Mouse (Mus musculus) induced T-regulatory cell, adult 2 months (primary cell): ENCODE measurements at regions not wholly inside any gene's neighbourhood (a gene's known extent, or its start where the extent isn't known, plus 50 kb on each side); places are given as distances from the start of the nearest gene placed in this dataset.
A peak's percentile ranks its signal among the peaks of the same experiment; 100 is the strongest.
"Not testable (repeated sequence)": the region's sequence is repeated elsewhere in the genome, so short reads cannot be mapped to it uniquely, and the experiment has no call there.

ENCODE experiments used
- DNase-seq: peaks from one replicate; pipeline ENCODE4 v3.0.0-alpha.2; 2012; ENCODE audit warnings: low read depth

DNA sequence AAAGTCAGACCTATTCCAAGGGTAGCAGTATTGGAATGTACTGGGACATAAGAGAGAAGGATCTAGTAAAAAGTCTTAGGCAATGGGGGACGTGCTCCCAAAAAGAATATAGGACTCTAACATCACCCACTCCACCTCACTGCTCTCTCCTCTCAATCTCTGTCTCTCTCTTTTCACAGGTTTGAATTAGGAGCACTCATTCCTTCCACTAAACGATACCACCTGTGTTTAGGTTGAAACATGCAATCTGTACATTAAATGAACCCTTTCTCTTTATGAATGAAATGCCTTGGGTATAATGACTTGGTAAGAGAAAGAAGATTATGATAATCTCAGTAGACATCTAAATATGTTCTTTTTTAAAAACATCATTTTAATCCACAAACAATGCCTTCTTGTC, 129.4 kb downstream of the Zpld1 start:
- no peak for DNase-seq

DNA sequence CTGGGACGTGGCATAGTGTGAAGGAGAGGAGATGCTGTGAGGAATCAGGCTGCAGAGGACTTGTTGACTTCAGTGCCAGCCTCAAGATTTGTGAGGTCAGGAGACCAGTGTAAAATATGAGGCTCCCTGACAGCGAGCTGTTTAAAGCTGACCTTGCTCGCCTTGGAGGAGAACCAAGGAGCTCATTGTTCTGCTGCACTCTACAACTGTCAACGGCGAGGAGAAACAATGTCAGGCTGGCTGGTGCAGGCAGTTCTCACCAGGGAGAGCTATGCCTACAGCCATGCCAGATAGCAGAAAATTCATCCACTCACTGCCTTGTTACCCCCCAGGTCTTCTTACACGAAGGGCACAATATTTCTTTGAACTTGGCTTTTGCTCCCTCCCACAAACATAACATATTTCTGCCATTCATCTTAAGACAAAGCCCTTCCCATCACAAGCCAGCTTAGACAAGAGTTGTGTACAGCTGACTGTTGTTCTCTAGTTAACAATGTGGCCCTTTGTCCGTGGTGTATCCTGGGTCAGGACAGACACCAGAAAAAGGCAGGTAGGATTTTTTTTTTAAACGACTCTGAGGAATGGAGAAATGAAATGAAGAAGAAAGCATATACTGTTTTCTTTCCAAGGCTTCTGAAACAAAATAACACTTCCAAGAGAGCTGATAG, 131.5 kb downstream of the Zpld1 start:
- no peak for DNase-seq

DNA sequence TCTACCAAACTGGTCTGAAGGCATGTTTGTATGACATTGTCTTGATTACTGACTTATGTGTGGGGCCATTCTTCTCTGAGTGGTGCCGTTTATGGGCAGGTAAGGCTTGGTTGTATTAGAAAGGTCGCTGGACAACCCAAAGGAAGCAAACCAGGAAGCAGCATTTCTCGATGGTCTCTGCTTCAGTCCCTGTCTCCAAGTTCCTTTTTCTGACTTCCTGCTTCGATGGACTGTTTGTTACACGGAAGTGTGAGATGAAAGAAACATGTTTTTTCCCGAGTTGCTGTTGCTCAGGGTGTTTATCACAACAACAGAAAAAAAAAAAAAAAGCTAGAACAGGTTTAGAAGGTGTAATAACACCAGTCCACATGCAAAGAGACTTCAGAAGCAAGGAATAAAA, 134.9 kb downstream of the Zpld1 start:
- no peak for DNase-seq

DNA sequence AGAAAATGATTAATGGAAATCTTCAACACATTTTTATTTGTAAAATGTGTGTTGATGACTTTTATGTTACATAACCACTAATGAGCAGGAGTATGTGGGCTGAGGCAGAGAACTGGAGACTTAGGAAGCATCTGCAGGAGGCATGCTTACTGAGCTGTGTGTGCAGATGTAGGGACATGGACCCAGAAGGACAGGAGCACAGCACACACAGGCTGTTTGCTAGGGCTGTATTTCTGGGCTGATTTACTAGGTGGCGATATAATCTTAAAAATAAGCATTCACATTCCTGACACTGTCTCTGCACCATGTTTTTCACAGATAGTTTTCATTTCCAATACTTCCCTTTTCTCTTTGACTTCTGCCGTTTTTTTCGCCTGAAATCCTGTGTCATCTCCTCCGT, 146.1 kb downstream of the Zpld1 start:
- DNase-seq: no peak

DNA sequence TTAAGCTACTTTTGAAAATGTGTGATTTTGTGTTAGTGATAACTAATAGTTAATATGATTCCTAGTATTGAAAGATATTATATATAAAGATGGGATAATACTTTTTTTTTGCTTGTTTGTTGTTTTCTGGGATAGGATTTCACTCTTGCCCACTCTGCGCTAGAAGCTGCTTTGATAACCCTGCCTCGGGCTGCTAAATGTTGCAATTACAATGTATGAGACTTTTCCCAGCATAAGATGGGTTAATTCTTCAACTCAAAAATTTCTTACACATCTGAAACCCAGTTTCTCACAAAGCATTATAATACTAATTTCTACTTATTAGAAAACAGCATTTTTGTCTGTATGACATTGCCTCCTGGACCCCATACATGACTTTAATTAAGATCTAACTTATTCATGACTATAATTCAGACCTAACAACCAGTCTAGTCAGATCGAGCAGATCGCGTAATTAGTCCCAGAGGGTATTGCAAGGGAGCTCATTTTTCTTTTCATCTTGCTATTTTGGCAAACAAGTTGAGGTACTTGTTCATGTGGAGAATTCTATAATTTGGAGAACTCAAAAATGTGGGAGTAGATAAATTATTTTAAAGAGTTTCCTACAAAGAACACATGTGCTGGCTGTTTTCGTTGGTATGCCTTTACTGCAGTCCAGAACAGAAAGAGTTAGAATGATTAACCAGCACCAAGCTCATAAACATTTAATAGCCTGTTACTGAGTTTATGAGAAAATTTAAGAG, 155.2 kb downstream of the Zpld1 start:
- no peak for DNase-seq

DNA sequence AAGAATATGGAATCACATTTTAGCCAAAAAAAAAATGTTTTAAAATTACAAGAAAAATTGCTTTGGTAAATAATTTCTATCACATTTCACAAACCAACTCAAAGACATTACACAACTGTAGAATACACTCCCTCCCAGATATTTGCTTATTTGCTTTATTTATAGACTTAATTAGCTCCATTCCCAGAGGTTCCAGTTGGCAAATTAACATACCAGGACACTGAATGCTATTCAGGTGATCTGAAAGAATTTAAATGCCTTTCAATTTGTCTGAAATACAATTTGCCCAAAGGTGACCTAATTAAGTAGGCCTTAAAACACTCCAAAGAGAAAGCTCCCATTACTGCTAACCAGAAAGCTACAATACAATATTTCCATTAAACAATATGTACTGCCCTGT, 162.8 kb downstream of the Zpld1 start:
- no peak for DNase-seq

DNA sequence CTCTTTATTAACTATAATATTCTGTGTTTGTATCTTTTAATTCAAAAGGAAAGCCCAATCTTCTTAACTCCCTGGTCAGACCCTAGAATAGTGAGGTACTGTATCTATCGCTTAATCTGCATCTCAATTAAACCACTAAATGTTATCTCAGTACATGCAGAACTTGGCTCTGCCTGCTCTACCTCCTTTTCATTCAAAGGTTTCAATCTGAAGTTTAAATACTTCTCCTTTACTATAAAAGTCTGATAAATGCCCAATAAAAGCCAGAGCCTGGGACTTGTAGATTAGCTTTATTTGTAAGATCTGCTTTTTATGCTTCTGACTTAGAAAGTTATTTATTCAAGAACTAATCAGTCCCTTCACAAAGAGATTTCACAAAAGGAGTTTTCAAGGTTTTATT, 200.1 kb downstream of the Zpld1 start:
- DNase-seq: no peak

DNA sequence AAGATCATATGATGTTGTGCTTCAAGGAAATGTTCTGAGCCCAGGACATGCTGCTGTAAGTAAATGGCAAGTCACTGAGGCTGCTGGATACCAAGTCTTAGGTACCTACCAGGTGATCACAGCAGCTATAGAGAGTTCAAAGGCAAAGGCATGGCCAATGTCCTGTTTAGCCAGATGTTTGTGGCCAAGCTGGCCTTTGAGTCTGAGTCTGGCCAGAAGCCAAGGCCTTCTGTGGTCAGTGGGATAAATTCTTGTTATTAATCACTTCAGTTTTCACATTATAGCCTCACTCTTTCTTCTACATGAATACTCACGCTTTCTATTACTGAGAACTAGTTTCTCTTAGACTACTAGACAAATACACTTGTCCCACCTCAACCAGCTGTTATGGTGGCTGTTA, 210.3 kb downstream of the Zpld1 start:
- DNase-seq: no peak

DNA sequence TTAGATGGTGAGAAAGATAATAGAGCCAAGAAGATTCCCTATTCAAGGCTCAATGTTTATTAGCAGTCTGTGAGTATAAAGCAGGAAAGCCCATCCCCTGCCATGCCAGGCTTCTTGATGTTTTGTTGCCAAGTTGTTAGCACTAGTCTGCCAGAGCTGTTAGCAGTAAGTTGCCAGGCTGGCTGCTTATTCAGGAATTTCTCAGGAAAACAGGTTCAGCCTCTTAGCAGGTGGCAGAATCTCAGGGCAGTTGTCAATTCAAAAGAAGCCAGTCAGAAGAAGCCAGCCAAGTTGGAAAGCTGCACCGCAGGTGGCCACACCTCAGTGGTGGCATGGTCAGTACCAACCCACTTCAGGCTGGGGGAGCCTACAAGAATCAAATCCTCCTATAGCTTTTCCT, 221.6 kb downstream of the Zpld1 start:
- no peak for DNase-seq

DNA sequence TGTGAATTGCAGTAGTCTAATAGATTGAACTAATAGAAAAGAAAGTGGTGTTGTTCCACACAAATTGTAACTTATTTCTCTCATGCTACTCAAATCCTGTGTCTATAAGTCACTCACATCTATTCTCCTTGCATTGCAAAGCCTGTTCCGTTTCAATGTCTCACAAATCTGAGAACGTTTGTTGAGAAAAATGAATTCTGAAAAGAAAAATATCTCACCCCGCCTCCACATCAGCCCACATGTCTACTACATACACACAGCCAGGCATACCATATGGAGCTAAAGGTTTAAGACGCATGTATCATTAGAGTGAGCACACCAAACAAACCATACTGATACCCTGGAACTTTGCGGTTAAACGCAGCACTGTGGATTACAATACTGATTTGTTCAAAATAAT, 258.0 kb downstream of the Zpld1 start:
- DNase-seq: no peak

DNA sequence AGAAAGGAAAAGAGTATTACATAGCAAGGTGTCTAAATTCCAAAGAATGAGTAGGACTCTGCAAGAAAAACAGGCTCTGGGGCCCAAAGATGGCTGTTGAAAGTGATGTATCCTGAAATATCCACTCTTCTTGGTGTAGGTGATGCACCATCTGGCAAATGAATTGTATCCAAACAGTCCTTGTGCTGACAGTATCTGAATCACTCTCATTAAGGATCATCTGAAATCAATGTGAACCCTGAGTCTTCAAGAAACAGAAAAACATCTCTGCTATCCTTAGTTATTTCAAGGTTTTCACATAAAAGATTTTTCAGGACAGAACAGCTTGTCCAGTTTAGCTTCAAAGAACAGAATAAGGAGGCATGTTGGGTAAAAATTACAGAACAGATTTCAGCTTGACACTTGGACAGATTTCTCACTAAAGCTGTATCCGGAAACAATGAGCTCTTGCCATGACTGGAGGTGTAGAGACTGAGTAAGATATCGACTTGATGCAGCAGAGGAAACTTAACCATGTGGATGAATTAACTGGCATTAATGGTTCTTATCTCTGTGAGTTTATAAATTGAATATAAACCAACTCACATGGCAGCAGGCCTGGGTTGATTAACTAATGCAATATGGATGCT, 296.0 kb downstream of the Zpld1 start:
- no peak for DNase-seq

DNA sequence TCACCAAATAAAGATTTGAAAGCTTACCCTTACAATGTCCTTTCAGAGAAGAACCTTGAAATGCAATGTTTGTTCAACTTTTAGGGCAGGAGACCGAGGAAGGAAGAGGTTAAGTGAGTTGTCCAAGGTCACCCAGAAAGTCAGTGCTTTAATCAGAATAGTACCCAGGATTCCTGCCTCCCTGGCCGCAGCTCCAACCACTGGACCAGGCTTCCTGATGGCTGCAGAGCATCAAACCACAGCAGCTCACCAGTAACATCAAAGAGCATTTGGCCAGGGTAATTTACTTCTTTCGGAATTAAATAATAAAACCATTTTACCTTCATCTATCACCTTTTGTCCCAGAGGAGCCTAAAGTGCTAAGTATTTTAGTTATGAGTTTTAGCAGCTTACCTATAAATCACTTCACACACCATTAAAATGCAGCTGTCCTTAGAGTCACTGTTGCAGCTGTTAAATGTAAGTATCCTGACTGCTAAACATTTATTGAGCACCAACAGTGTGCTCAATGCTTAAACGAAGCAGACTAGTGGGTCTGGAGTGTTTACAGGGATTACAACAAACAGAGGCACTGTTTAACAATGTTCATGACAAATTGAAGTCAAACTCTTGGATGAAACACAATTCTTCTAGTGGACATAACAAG, 306.1 kb downstream of the Zpld1 start:
- DNase-seq: no peak

DNA sequence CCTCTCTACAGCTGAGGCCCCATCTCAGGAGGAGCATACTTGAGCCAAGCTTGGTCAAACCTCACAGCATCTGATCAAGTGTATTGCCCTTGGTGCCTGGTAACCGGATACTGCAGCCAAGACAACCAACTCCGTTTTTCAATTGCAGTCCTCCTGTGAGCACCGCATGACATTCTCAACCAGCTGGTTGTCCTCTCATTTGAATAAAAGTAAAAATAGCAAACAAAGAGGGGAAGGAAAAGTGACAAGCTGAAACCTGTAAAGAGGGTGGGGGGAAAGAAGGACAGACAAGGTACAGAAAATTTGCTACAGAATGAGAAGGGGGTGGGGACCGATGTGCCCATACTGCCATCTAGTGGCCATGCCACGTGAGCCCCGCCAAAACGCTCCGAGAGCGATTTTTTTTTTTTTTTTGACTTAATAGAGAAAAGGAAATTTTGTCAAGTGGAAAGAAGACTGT, 314.0 kb downstream of the Zpld1 start:
- DNase-seq: peak; percentile 35

DNA sequence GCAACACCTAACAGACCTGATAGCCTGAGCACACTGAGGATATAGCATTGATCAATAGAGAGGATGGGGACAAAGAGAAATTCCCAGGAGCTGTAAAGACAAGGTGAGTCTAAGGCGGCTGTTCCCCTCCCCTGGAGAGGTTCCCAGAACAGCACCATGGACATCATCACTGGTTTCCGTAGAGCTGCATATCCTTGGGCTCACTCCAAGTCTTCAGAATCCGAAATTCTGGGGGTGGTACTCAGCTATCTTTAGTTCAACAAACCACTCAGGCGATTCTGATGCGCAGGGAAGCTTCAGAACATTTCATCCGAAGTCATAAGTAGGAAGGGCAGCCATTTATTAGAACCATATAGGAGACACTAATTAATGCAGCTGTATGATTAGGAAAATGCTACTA, 327.4 kb downstream of the Zpld1 start:
- no peak for DNase-seq

DNA sequence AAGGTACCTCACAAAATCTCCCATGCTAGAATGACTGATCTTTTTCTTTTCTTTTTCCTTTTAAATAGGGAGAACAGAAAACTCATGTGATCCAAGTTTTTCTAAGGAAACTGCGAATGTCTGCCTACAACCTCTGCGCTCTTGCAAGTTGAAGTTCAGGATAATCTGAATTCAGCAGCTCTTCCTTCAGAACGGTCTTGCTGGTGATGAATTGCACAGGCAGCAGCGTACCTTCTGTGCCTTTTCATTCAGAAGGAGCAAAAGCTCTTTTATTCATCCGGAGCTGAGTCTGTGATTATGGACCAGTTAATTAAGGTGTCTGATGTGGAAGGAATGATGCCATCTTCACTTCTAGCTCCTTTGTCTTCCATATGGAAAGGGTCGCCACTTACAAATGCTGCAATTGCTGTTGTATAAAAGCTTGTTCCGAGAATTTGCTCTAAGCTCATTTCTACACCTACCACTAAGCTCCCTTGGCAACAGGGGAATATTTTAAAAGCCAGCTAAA, 353.9 kb downstream of the Zpld1 start:
- DNase-seq: no peak

DNA sequence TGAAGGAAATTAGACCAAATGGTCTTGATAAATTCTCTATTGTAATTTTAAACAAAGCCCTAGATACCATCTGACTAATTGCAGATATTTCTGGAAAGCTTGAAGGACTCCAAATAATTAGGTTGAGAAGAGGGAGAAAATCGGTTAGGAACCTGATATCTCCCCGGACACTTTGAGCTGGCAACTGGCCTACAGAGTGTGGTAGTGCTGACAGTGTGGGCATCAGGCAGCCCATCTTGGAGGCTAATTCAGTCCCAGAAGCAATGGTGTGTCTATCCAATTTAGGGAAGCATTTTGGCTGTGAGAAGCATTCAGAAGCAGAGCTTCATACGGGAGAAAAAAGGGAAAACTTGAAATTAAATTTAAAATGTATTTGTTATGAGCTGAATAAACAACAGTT, 369.5 kb downstream of the Zpld1 start:
- DNase-seq: no peak

DNA sequence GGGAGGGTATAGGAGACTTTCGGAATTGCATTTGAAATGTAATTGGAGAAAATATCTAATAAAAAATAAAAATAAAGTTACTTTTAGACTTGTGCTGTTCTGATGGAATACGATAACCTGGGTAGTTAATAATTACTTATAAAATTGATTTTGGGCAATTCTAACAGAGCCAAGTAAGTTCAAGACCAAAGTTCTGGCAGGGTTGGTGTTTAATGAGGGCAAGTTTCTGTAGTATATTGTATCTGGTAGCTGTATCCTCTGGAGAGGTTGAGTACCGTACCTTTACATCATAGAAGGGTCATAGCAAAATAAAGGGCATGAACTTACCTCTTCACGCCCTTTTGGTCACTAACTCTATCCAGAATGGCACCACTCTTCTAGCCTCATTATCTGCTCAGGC, 394.9 kb downstream of the Zpld1 start:
- no peak for DNase-seq

DNA sequence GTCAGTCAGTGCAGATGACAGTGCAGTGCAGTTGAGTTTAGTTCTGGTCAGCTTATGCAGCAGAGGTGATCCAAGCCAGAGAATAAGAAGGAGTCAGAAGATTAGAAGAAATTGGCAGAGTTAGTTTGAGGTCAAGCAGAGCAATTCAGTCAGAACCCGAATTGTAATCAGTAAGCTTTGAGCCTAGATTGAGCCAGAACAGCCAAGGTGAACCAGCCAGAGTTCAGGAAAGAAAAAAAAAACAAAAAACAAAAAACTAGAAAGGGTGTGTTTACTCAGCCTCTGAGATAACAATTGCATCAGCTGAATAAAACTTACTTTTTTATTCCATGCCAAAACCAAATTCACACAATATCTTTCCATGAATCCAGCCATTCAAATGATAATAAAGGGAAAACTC, 396.3 kb downstream of the Zpld1 start:
- DNase-seq: no peak

DNA sequence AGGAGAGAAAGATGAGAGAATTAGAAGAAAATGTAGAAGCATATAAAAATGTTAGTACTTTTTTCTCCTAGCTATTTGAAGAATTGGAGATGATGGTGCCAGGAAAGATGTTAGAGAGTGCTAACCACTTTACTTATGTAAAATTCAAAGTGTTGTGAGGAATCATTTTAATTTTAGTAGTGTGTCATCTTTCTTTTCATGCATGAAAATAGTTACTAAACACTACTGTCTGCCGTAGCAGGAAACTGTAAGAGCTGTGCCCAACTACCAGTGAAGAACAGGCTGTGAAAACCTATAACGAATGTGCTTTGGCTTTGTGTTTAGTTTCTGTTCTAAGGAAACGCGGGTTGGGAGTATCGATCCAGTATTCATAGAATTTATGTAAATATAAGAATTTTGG, 403.1 kb downstream of the Zpld1 start:
- DNase-seq: no peak

DNA sequence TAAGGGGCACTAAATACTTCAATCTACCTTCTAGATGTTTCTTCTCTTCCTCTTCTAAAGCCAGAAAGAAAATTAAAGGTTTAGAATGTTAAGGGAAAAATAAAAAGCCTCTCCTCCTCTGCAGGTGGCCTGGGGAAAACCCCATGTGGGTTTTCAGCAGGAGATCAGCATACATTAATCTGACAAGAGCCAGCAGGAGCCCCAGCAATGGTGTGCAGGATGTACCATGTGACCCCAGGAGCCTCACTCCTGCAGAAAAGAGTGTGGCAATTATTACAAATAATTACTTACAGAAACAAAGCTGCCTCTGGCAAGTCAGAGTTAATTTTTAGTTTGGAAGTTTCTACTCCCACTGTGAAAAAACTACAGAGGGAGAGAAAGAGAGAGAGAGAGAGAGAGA, 440.4 kb downstream of the Zpld1 start:
- DNase-seq: no peak

DNA sequence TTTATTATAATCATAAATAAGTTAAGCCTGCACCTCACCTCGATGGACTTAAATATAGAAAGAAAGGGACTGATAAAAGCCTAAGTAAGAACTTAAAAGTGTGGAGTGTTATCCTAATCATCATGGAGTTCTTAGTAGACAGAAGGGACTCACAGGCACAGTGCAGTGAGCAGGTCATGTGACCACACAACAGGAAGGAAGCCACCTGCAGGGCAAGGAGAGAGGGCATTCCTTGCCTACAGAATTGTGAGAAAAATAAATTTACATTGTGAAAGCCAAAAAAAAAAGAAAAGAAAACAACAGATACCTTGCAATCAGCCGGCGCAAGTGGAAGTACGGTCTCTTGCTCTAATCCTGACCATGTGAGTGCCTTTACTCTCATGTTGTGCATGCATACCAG, 454.8 kb downstream of the Zpld1 start:
- DNase-seq: not testable (repeated sequence)
